Mouse (Mus musculus): ENCODE measurements around the gene Ctss.

GRCm38 (mm10) chr3:95531025-95531424 is 4.4 kb downstream of the Ctss start:
- TF ChIP-seq POLR2A (IDR thresholded peaks at IDR 0.05; ENCODE audit: low read depth, low read length) (no peak), CTCF (conservative IDR thresholded peaks at IDR 0.05; ENCODE audit: insufficient read depth, insufficient read length, low read depth, low read length) (no peak)
